Comparison of ENCODE assay signal across 26 mouse cellular contexts in genomic region chr10:13233143-13233622, GRCm38 (mm10). TPM values are rescaled to one million over a fixed set of nuclear protein-coding genes. Genes with fewer than 3 reads are reported as not detected.
DNase-seq lines count a peak whose midpoint lies in the region; ATAC-seq and TF ChIP-seq lines count a peak whose summit lies in the region.
"Had no signal": no experiment of that assay in that cellular context is flagged by ENCODE, and none has a peak within 500 bp of the region (broad histone marks: within the 10 kb centered on the region; RNA-seq: fewer than 3 reads in every experiment).

No protein-coding gene starts in this region.

- peaks cover 26% of the 10 kb centered on the region for H3K4me1 ChIP-seq in heart, embryonic 10.5 days
- H3K4me1 ChIP-seq in heart, embryonic 11.5 days (ENCODE audit: control insufficient read depth, insufficient read depth, low read length), result peaks cover 16% of the 10 kb centered on the region
- H3K4me1 ChIP-seq in hindbrain, embryonic 11.5 days (replicated peaks; ENCODE audit: control insufficient read depth, insufficient read depth, low read length), result 0 out of 2 replicates have a peak, but pooled peaks cover 3% of the 10 kb centered on the region
- no peaks in the 10 kb centered on the region for H3K4me1 ChIP-seq in hindbrain, postnatal 0 days (ENCODE audit: insufficient read depth, low read length)
- H3K4me1 ChIP-seq in midbrain, embryonic 10.5 days, result peaks cover 24% of the 10 kb centered on the region
- 0 out of 2 replicates have a peak, but pooled peaks cover 6% of the 10 kb centered on the region for H3K4me1 ChIP-seq in midbrain, embryonic 14.5 days (ENCODE audit: control insufficient read depth, insufficient read depth, low read length)
- H3K4me1 ChIP-seq: limb, embryonic 15.5 days; stomach, embryonic 15.5 days had no signal

- H3K27ac ChIP-seq in heart, embryonic 10.5 days, result peak overlapping the region; percentile 76
- H3K27ac ChIP-seq in heart, embryonic 11.5 days (ENCODE audit: low read depth, low read length), result no peak overlapping the region
- H3K27ac ChIP-seq in hindbrain, embryonic 11.5 days (ENCODE audit: low read depth, low read length), result peak overlapping the region; percentile 53
- no peak overlapping the region for H3K27ac ChIP-seq in hindbrain, postnatal 0 days
- H3K27ac ChIP-seq in midbrain, embryonic 10.5 days (replicated peaks), result peak overlapping the region; percentile 76
- H3K27ac ChIP-seq in midbrain, embryonic 14.5 days (replicated peaks; ENCODE audit: low read depth, low read length), result no peak overlapping the region
- H3K27ac ChIP-seq: forebrain, embryonic 13.5 days had no signal

- no peaks in the 10 kb centered on the region for H3K9me3 ChIP-seq in heart, embryonic 10.5 days
- H3K9me3 ChIP-seq in heart, embryonic 11.5 days (replicated peaks; ENCODE audit: control insufficient read depth, low read length), result no peaks in the 10 kb centered on the region
- H3K9me3 ChIP-seq in hindbrain, embryonic 11.5 days (ENCODE audit: control insufficient read depth, low read length), result no peaks in the 10 kb centered on the region
- H3K9me3 ChIP-seq in hindbrain, postnatal 0 days (ENCODE audit: low read length), result no peaks in the 10 kb centered on the region
- H3K9me3 ChIP-seq in midbrain, embryonic 10.5 days (replicated peaks), result no peaks in the 10 kb centered on the region
- H3K9me3 ChIP-seq in midbrain, embryonic 14.5 days (ENCODE audit: control insufficient read depth, low read length), result no peaks in the 10 kb centered on the region
- H3K9me3 ChIP-seq: forebrain, embryonic 13.5 days; limb, embryonic 15.5 days; stomach, embryonic 15.5 days had no signal

- no peak overlapping the region for H3K4me3 ChIP-seq in heart, embryonic 10.5 days
- no peak overlapping the region for H3K4me3 ChIP-seq in heart, embryonic 11.5 days (ENCODE audit: low read depth, low read length)
- H3K4me3 ChIP-seq in hindbrain, embryonic 11.5 days (ENCODE audit: low read depth, low read length), result no peak overlapping the region
- no peak overlapping the region for H3K4me3 ChIP-seq in hindbrain, postnatal 0 days (ENCODE audit: low read length)
- no peak overlapping the region for H3K4me3 ChIP-seq in midbrain, embryonic 10.5 days
- H3K4me3 ChIP-seq in midbrain, embryonic 14.5 days (replicated peaks; ENCODE audit: low read depth, low read length), result no peak overlapping the region
- H3K4me3 ChIP-seq: forebrain, embryonic 13.5 days; limb, embryonic 15.5 days; stomach, embryonic 15.5 days had no signal

- TF ChIP-seq CTCF in hindbrain, postnatal 0 days (IDR thresholded peaks at IDR 0.05; ENCODE audit: low read depth), result no peak

- DNase-seq in heart, embryonic 10.5 days (ENCODE audit: low spot score), result no peak
- no peak for DNase-seq in hindbrain, embryonic 11.5 days (ENCODE audit: low spot score)
- DNase-seq in hindbrain, postnatal 0 days (ENCODE audit: low spot score), result no peak
- no peak for DNase-seq in midbrain, embryonic 10.5 days (ENCODE audit: low spot score)
- DNase-seq in midbrain, embryonic 14.5 days, result no peak
- DNase-seq in yolk sac, embryonic 10.5 days (ENCODE audit: low spot score), result peak; percentile 36
- DNase-seq: adrenal gland, postnatal 36 days; B cell, adult 2 months; cerebellum, adult 11-12 months; gastrocnemius, postnatal 14 days; kidney, postnatal 10 days; liver, postnatal 0 days; lung, postnatal 10 days had no signal

- no peak overlapping the region for H3K4me2 ChIP-seq in heart, embryonic 11.5 days
- no peak overlapping the region for H3K4me2 ChIP-seq in hindbrain, embryonic 11.5 days (replicated peaks; ENCODE audit: low read depth, low read length)
- no peak overlapping the region for H3K4me2 ChIP-seq in hindbrain, postnatal 0 days (ENCODE audit: low read depth, low read length)
- H3K4me2 ChIP-seq in midbrain, embryonic 14.5 days (ENCODE audit: low read length), result no peak overlapping the region
- H3K4me2 ChIP-seq: forebrain, embryonic 13.5 days; limb, embryonic 15.5 days; stomach, embryonic 15.5 days had no signal

- no peak for ATAC-seq in heart, embryonic 11.5 days (replicated peaks; ENCODE audit: insufficient number of reproducible peaks, low FRiP score, low TSS enrichment)
- ATAC-seq in hindbrain, embryonic 11.5 days (ENCODE audit: low FRiP score), result peak; percentile 43; the same call in 1 of the 2 replicates
- ATAC-seq in hindbrain, postnatal 0 days, result no peak; the same call in 1 of the 2 replicates
- ATAC-seq in midbrain, embryonic 14.5 days (ENCODE audit: low FRiP score, low TSS enrichment), result no peak
- ATAC-seq: forebrain, embryonic 13.5 days; liver, postnatal 0 days had no signal

- no peaks in the 10 kb centered on the region for H3K27me3 ChIP-seq in heart, embryonic 10.5 days (ENCODE audit: insufficient read depth, poor library complexity, severe bottlenecking)
- no peaks in the 10 kb centered on the region for H3K27me3 ChIP-seq in heart, embryonic 11.5 days (ENCODE audit: control insufficient read depth, insufficient read depth, low read length)
- no peaks in the 10 kb centered on the region for H3K27me3 ChIP-seq in hindbrain, embryonic 11.5 days (ENCODE audit: control insufficient read depth, insufficient read depth, low read length)
- no peaks in the 10 kb centered on the region for H3K27me3 ChIP-seq in hindbrain, postnatal 0 days (ENCODE audit: insufficient read depth, low read length)
- H3K27me3 ChIP-seq in midbrain, embryonic 10.5 days (ENCODE audit: low read depth, poor library complexity, severe bottlenecking), result no peaks in the 10 kb centered on the region
- H3K27me3 ChIP-seq in midbrain, embryonic 14.5 days (ENCODE audit: control insufficient read depth, insufficient read depth, low read length), result no peaks in the 10 kb centered on the region
- H3K27me3 ChIP-seq: forebrain, embryonic 13.5 days; limb, embryonic 15.5 days; stomach, embryonic 15.5 days had no signal

- 46% methylated on average over 2 of the region's 2 CpGs for WGBS in heart, embryonic 10.5 days
- 48% methylated on average over 2 of the region's 2 CpGs for WGBS in heart, embryonic 11.5 days (ENCODE audit: insufficient replicate concordance)
- 56% methylated on average over 2 of the region's 2 CpGs for WGBS in hindbrain, embryonic 11.5 days
- 45% methylated on average over 2 of the region's 2 CpGs for WGBS in hindbrain, postnatal 0 days
- 51% methylated on average over 2 of the region's 2 CpGs for WGBS in midbrain, embryonic 10.5 days
- whole genome bisulfite sequencing in midbrain, embryonic 14.5 days, result 27% methylated on average over 2 of the region's 2 CpGs

- peaks cover 55% of the 10 kb centered on the region for H3K36me3 ChIP-seq in heart, embryonic 10.5 days
- peaks cover 3% of the 10 kb centered on the region for H3K36me3 ChIP-seq in heart, embryonic 11.5 days (ENCODE audit: control insufficient read depth, insufficient read depth, low read length)
- no peaks in the 10 kb centered on the region for H3K36me3 ChIP-seq in hindbrain, embryonic 11.5 days (ENCODE audit: control insufficient read depth, insufficient read depth, low read length)
- H3K36me3 ChIP-seq in hindbrain, postnatal 0 days (ENCODE audit: insufficient read depth, low read length), result no peaks in the 10 kb centered on the region
- 0 out of 2 replicates have a peak, but pooled peaks cover 2% of the 10 kb centered on the region for H3K36me3 ChIP-seq in midbrain, embryonic 10.5 days
- H3K36me3 ChIP-seq in midbrain, embryonic 14.5 days (ENCODE audit: control insufficient read depth, insufficient read depth, low read length), result no peaks in the 10 kb centered on the region

- H3K9ac ChIP-seq in heart, embryonic 11.5 days (ENCODE audit: low read depth, low read length), result no peak overlapping the region
- H3K9ac ChIP-seq in hindbrain, embryonic 11.5 days (ENCODE audit: low read depth, low read length), result no peak overlapping the region
- H3K9ac ChIP-seq in hindbrain, postnatal 0 days (replicated peaks; ENCODE audit: low read length), result no peak overlapping the region
- no peak overlapping the region for H3K9ac ChIP-seq in midbrain, embryonic 14.5 days (replicated peaks; ENCODE audit: low read length)
- H3K9ac ChIP-seq: forebrain, embryonic 13.5 days; limb, embryonic 15.5 days; liver, postnatal 0 days; stomach, embryonic 15.5 days had no signal

RNA-seq across cellular contexts. Expression of gene Ltv1, which starts 40.2 kb away (rescaled TPM):
- 79.1 and 81.1 TPM in 2 replicates for polyA plus RNA-seq in heart, embryonic 10.5 days (2016; fragmentation: Nextera tagmentation; extraction: Ambion mirVana)
- polyA plus RNA-seq in heart, embryonic 11.5 days (2014; fragmentation: Nextera tagmentation; extraction: Ambion mirVana), result 60.0 and 65.2 TPM in 2 replicates
- 76.2 and 78.6 TPM in 2 replicates for polyA plus RNA-seq in hindbrain, embryonic 11.5 days (2014; fragmentation: Nextera tagmentation; extraction: Ambion mirVana)
- 9.9 and 14.9 TPM in 2 replicates for total RNA-seq in hindbrain, postnatal 0 days (2014; rRNA removed)
- polyA plus RNA-seq in hindbrain, postnatal 0 days (2015; fragmentation: Nextera tagmentation; extraction: Ambion mirVana), result 25.6 and 28.2 TPM in 2 replicates
- 67.1 and 74.0 TPM in 2 replicates for polyA plus RNA-seq in midbrain, embryonic 10.5 days (2016; fragmentation: Nextera tagmentation; extraction: Ambion mirVana)
- 26.4 and 39.3 TPM in 2 replicates for polyA plus RNA-seq in midbrain, embryonic 14.5 days (2014; fragmentation: Nextera tagmentation; extraction: Ambion mirVana)

RNA-seq across cellular contexts. Expression of gene Zc2hc1b, which starts 55.4 kb away (rescaled TPM):
- not detected in 2 replicates for polyA plus RNA-seq in heart, embryonic 10.5 days (2016; fragmentation: Nextera tagmentation; extraction: Ambion mirVana)
- not detected in 2 replicates for polyA plus RNA-seq in heart, embryonic 11.5 days (2014; fragmentation: Nextera tagmentation; extraction: Ambion mirVana)
- polyA plus RNA-seq in hindbrain, embryonic 11.5 days (2014; fragmentation: Nextera tagmentation; extraction: Ambion mirVana), result not detected in 2 replicates
- total RNA-seq in hindbrain, postnatal 0 days (2014; rRNA removed), result not detected in 2 replicates
- polyA plus RNA-seq in hindbrain, postnatal 0 days (2015; fragmentation: Nextera tagmentation; extraction: Ambion mirVana), result not detected in 2 replicates
- polyA plus RNA-seq in midbrain, embryonic 10.5 days (2016; fragmentation: Nextera tagmentation; extraction: Ambion mirVana), result not detected in 2 replicates
- polyA plus RNA-seq in midbrain, embryonic 14.5 days (2014; fragmentation: Nextera tagmentation; extraction: Ambion mirVana), result not detected in 2 replicates
- total RNA-seq: adrenal gland, postnatal 36 days; gastrocnemius, postnatal 14 days; layer of hippocampus, adult 8-10 months; left cerebral cortex, adult 18-20 months; left cerebral cortex, postnatal 36 days; megakaryocyte progenitor cell, adult 5-6 weeks had no signal
- polyA plus RNA-seq: embryonic facial prominence, embryonic 11.5 days; forebrain, embryonic 13.5 days; heart, postnatal 0 days; limb, embryonic 15.5 days; liver, postnatal 0 days; neural tube, embryonic 11.5 days; stomach, embryonic 15.5 days; thymus, postnatal 0 days; urinary bladder, adult 2 months had no signal

Comparison
In these comparisons a context has a peak if more than half of its experiments do, and no peak if none do; other contexts are left out.
1. H3K27ac ChIP-seq: peak in heart, embryonic 10.5 days (single experiment), hindbrain, embryonic 11.5 days (single experiment) and midbrain, embryonic 10.5 days (single experiment); none in heart, embryonic 11.5 days (single experiment), hindbrain, postnatal 0 days (single experiment) and midbrain, embryonic 14.5 days (single experiment).